Mouse (Mus musculus): ENCODE results near the gene Ptprg.

Gene Ptprg

GRCm38 (mm10) chr14:11823701-11824095, 270.4 kb downstream of the Ptprg start:
- no peak for DNase-seq (ENCODE audit: low read depth)

GRCm38 (mm10) chr14:11824915-11825314, 271.6 kb downstream of the Ptprg start:
- DNase-seq (ENCODE audit: low read depth), result no peak

GRCm38 (mm10) chr14:11825551-11825950, 272.2 kb downstream of the Ptprg start:
- no peak for DNase-seq (ENCODE audit: low read depth)

- no peak for DNase-seq (ENCODE audit: low read depth)
Observed at GRCm38 (mm10) chr14:11828086-11828485, 274.8 kb downstream of the Ptprg start.

GRCm38 (mm10) chr14:11833678-11834077, 280.3 kb downstream of the Ptprg start:
- DNase-seq (ENCODE audit: low read depth), result no peak

- no peak for DNase-seq (ENCODE audit: low read depth)
Observed at GRCm38 (mm10) chr14:11835706-11836445, 282.5 kb downstream of the Ptprg start.

GRCm38 (mm10) chr14:11837714-11838113, 284.4 kb downstream of the Ptprg start:
- no peak for DNase-seq (ENCODE audit: low read depth)

- no peak for DNase-seq (ENCODE audit: low read depth)
Observed at GRCm38 (mm10) chr14:11841621-11842020, 288.3 kb downstream of the Ptprg start.

- no peak for DNase-seq (ENCODE audit: low read depth)
Observed at GRCm38 (mm10) chr14:11852896-11853295, 299.6 kb downstream of the Ptprg start.

- no peak for DNase-seq (ENCODE audit: low read depth)
Observed at GRCm38 (mm10) chr14:11855499-11855898, 302.2 kb downstream of the Ptprg start.

GRCm38 (mm10) chr14:11857928-11858481, 304.7 kb downstream of the Ptprg start:
- DNase-seq (ENCODE audit: low read depth), result no peak

- no peak for DNase-seq (ENCODE audit: low read depth)
Observed at GRCm38 (mm10) chr14:11863286-11863685, 310.0 kb downstream of the Ptprg start.

- DNase-seq (ENCODE audit: low read depth), result no peak
Observed at GRCm38 (mm10) chr14:11864840-11865239, 311.5 kb downstream of the Ptprg start.

- no peak for DNase-seq (ENCODE audit: low read depth)
Observed at GRCm38 (mm10) chr14:11865332-11865731, 312.0 kb downstream of the Ptprg start.

GRCm38 (mm10) chr14:11865872-11866271, 312.5 kb downstream of the Ptprg start:
- no peak for DNase-seq (ENCODE audit: low read depth)

- DNase-seq (ENCODE audit: low read depth), result no peak
Observed at GRCm38 (mm10) chr14:11866416-11866815, 313.1 kb downstream of the Ptprg start.

GRCm38 (mm10) chr14:11868636-11869035, 315.3 kb downstream of the Ptprg start:
- no peak for DNase-seq (ENCODE audit: low read depth)

- DNase-seq (ENCODE audit: low read depth), result no peak
Observed at GRCm38 (mm10) chr14:11871752-11872344, 318.5 kb downstream of the Ptprg start.

GRCm38 (mm10) chr14:11874266-11874665, 320.9 kb downstream of the Ptprg start:
- DNase-seq (ENCODE audit: low read depth), result no peak

- DNase-seq (ENCODE audit: low read depth), result no peak
Observed at GRCm38 (mm10) chr14:11874960-11875889, 321.9 kb downstream of the Ptprg start.

GRCm38 (mm10) chr14:11881082-11881481, 327.8 kb downstream of the Ptprg start:
- DNase-seq (ENCODE audit: low read depth), result no peak
